Mouse (Mus musculus): Measurements from ENCODE around the gene Dleu7. TPM values are rescaled to one million over a fixed set of nuclear protein-coding genes. Genes with fewer than 3 reads are reported as not detected.

The Dleu7 gene
- total RNA-seq (2014; rRNA removed) (29.3 and 30.1 TPM in 2 replicates), polyA plus RNA-seq (2015; fragmentation: Nextera tagmentation; extraction: Ambion mirVana) (15.8 and 19.6 TPM in 2 replicates)

DNA sequence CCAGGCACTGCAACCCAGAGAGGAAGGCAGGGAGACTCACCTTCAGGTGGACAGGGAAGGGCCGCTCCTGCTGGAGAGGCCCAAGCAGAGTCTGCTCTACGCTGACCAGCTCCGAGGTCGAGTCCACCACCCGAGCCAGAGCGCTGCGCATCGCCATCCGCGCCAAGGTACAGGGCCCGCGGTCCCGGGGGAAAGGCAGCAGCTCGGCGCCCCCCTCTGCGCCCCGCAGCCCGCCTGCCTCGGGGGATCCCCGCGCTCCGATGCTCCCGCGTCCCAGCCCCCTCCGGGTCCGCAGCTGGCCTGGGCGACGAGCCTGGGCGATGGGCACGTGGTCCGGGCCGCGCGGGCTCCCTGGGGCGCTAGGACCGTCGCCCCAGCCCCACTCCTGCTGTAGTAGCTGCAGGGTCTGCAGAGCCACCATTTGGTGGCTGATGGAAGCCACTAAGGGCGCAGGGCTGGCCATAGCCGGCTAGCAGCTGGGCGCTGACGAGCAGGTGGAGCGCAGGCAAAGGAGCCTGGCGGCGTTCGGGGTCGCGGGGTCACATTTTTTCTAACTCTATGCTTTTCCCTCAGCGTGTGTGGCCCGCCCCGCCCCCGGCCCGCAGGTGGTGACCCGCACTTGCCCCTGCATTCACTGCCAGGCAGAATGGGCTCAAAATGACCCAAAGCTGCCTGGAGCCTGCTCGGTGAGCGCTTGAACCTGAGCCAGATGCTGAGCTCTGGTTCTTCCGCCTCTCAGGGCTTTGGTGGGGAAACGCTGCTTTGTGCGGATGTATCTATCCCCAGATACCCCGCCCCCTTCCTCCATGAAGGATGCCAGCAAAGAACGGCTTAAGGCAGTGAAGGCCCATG, at the start of gene Dleu7, which contains the start of gene Rnaseh2b:
Dleu7 (minus strand) TSS at position 560 of the 852 bp plus-strand sequence.
Rnaseh2b (plus strand) TSS at position 102 of the 852 bp plus-strand sequence.
- Histone ChIP-seq H3K4me3 (ENCODE audit: low read depth, low read length) (peak within 1 kb of the TSS; percentile 57), H3K27me3 (ENCODE audit: insufficient read depth, low read length) (no peaks in the 10 kb centered on the region), H3K9me3 (ENCODE audit: low read length) (no peaks in the 10 kb centered on the region), H3K9ac (peak within 1 kb of the TSS; percentile 89), H3K36me3 (ENCODE audit: insufficient read depth) (no peaks in the 10 kb centered on the region), H3K27ac (ENCODE audit: low read depth, low read length) (peak within 1 kb of the TSS; percentile 72), H3K4me2 (ENCODE audit: low read depth) (peak within 1 kb of the TSS; percentile 99), H3K4me1 (ENCODE audit: insufficient read depth) (peaks cover 3% of the 10 kb centered on the region; the same call in 1 of the 2 replicates)
- 2% methylated on average over 60 of the region's 60 CpGs for WGBS
- ATAC-seq (peak; percentile 86), DNase-seq (peak; percentile 76)
- TF ChIP-seq CTCF (IDR thresholded peaks at IDR 0.05; ENCODE audit: low read depth): no peak

DNA sequence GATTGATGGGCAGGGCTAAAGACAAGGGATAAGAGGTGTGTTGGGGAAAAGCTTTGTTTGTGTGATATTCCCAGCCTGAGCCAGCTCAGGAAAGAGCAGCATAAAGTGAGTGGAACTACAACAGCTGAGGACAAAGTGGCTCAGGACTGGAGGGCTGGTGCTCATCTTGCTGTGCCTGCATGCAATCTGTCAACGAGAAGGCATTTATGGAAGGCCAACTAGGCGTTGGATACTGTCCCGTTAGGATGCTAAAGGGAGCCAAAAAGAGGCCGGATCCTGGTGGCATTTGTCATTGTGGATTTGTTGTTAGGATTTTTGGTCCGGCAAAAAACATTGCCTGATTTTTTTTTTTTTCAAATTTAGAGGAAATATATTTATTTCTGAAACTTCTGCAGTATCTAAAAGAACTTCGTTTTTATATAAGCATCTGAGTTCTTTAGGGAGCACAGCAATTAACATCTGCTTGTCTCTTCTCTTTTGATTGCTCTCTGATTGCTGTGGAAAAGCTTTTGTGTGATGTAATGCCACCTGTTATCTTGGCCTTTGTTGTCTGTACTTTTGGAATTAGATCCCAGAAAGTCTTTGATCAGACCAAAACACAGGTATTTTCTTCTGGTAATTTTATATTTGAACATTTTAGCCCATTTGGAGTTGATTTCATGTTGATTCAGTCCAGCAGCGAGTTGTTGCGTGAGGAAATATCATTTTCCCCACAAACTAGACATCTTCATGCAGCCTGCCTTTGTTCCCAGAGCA, 49.2 kb upstream of the Dleu7 start:
- Histone ChIP-seq H3K9me3 (ENCODE audit: low read length) (no peaks in the 10 kb centered on the region), H3K36me3 (ENCODE audit: insufficient read depth) (no peaks in the 10 kb centered on the region), H3K9ac (peak overlapping the region; percentile 14; the same call in 1 of the 2 replicates), H3K27ac (ENCODE audit: low read depth, low read length) (peak overlapping the region; percentile 77), H3K4me1 (ENCODE audit: insufficient read depth) (peaks cover 7% of the 10 kb centered on the region; the same call in 1 of the 2 replicates), H3K4me2 (ENCODE audit: low read depth) (no peak overlapping the region), H3K4me3 (ENCODE audit: low read depth, low read length) (no peak overlapping the region), H3K27me3 (ENCODE audit: insufficient read depth, low read length) (no peaks in the 10 kb centered on the region)
- no peak for TF ChIP-seq CTCF (IDR thresholded peaks at IDR 0.05; ENCODE audit: low read depth)
- DNase-seq (peak; percentile 63), ATAC-seq (peak; percentile 73)
- 35% methylated on average over 8 of the region's 8 CpGs for whole genome bisulfite sequencing

- Histone ChIP-seq H3K27ac (ENCODE audit: low read depth, low read length) (no peak overlapping the region), H3K9ac (no peak overlapping the region), H3K4me2 (ENCODE audit: low read depth) (no peak overlapping the region), H3K36me3 (ENCODE audit: insufficient read depth) (no peaks in the 10 kb centered on the region), H3K27me3 (ENCODE audit: insufficient read depth, low read length) (no peaks in the 10 kb centered on the region), H3K4me1 (ENCODE audit: insufficient read depth) (peaks cover 3% of the 10 kb centered on the region; the same call in 1 of the 2 replicates), H3K9me3 (ENCODE audit: low read length) (no peaks in the 10 kb centered on the region), H3K4me3 (ENCODE audit: low read depth, low read length) (no peak overlapping the region)
- no peak for ATAC-seq
- TF ChIP-seq CTCF (IDR thresholded peaks at IDR 0.05; ENCODE audit: low read depth): no peak
- 87% methylated on average over 1 of the region's 1 CpGs for WGBS
- DNase-seq: no peak
These were observed 46.3 kb upstream of the Dleu7 start for GRCm38 (mm10) chr14:62339196-62339595.

- Histone ChIP-seq H3K9ac (no peak overlapping the region), H3K27me3 (ENCODE audit: insufficient read depth, low read length) (no peaks in the 10 kb centered on the region), H3K27ac (ENCODE audit: low read depth, low read length) (no peak overlapping the region), H3K9me3 (ENCODE audit: low read length) (no peaks in the 10 kb centered on the region), H3K4me3 (ENCODE audit: low read depth, low read length) (no peak overlapping the region), H3K4me2 (ENCODE audit: low read depth) (no peak overlapping the region), H3K4me1 (ENCODE audit: insufficient read depth) (peaks cover 13% of the 10 kb centered on the region), H3K36me3 (ENCODE audit: insufficient read depth) (no peaks in the 10 kb centered on the region)
- peak; percentile 59 for TF ChIP-seq CTCF (IDR thresholded peaks at IDR 0.05; ENCODE audit: low read depth)
- no peak for ATAC-seq
- 75% methylated on average over 9 of the region's 9 CpGs for WGBS
- no peak for DNase-seq
These were observed 41.3 kb upstream of the Dleu7 start for GRCm38 (mm10) chr14:62333909-62334687.

GRCm38 (mm10) chr14:62331866-62332619, 39.2 kb upstream of the Dleu7 start:
- peak overlapping the region; percentile 88 for H3K27ac ChIP-seq (ENCODE audit: low read depth, low read length)
- H3K4me3 ChIP-seq (ENCODE audit: low read depth, low read length): peak overlapping the region; percentile 80
- H3K4me1 ChIP-seq (ENCODE audit: insufficient read depth): peaks cover 13% of the 10 kb centered on the region
- no peaks in the 10 kb centered on the region for H3K27me3 ChIP-seq (ENCODE audit: insufficient read depth, low read length)
- H3K36me3 ChIP-seq (ENCODE audit: insufficient read depth): no peaks in the 10 kb centered on the region
- ATAC-seq (peak; percentile 89), DNase-seq (peak; percentile 91)
- WGBS: under 1% methylated on average over 62 of the region's 62 CpGs
- peak overlapping the region; percentile 74 for H3K4me2 ChIP-seq (ENCODE audit: low read depth)
- H3K9ac ChIP-seq: peak overlapping the region; percentile 74
- H3K9me3 ChIP-seq (ENCODE audit: low read length): no peaks in the 10 kb centered on the region
- no peak for TF ChIP-seq CTCF (IDR thresholded peaks at IDR 0.05; ENCODE audit: low read depth)

DNA sequence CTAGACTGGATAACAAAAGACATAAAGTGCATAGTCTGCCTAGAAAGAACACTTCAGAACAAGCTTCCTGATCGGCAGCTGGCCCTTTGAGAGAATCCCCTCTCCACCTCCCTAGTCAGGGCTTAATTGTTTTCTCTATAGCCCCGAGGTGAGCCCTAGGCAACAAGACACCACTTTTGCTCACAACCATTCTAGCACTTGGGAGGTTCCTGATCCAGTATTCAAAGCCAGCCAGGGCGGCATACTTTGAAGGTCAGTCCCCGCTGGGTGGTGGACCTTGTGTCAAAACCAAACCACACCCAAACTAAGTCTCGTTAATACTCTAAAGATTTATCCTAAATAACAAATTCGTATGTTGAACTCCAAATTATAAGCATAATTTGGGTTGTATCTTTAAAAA, 38.6 kb upstream of the Dleu7 start:
- no peaks in the 10 kb centered on the region for H3K9me3 ChIP-seq (ENCODE audit: low read length)
- 7% methylated on average over 6 of the region's 6 CpGs for WGBS
- H3K27ac ChIP-seq (ENCODE audit: low read depth, low read length): peak overlapping the region; percentile 88; the same call in 1 of the 2 replicates
- DNase-seq: no peak
- ATAC-seq: no peak
- H3K9ac ChIP-seq: peak overlapping the region; percentile 74
- H3K4me3 ChIP-seq (ENCODE audit: low read depth, low read length): peak overlapping the region; percentile 80
- H3K27me3 ChIP-seq (ENCODE audit: insufficient read depth, low read length): no peaks in the 10 kb centered on the region
- H3K36me3 ChIP-seq (ENCODE audit: insufficient read depth): no peaks in the 10 kb centered on the region
- H3K4me1 ChIP-seq (ENCODE audit: insufficient read depth): peaks cover 13% of the 10 kb centered on the region
- no peak for TF ChIP-seq CTCF (IDR thresholded peaks at IDR 0.05; ENCODE audit: low read depth)
- H3K4me2 ChIP-seq (ENCODE audit: low read depth): peak overlapping the region; percentile 74

All from forebrain, postnatal 0 days (tissue).